Mouse (Mus musculus) cortical plate, adult 2 months (tissue): Measurements from ENCODE around the gene Ddi2.

Experiments
- CTCF ChIP-seq: fragments of 200-500 bp; IDR thresholded peaks from 2 replicates; pipeline ENCODE4 v1.5.1; 2011; ENCODE audit warnings: mild to moderate bottlenecking, control low read depth, low read length; ENCODE audit not compliant: insufficient read depth; ENCODE audit errors: extremely low read depth
- POLR2A ChIP-seq: fragments of 200-500 bp; IDR thresholded peaks from 2 replicates; pipeline ENCODE4 v1.6.1; 2011; ENCODE audit warnings: mild to moderate bottlenecking, low read length, control low read depth; ENCODE audit not compliant: insufficient read depth; ENCODE audit errors: extremely low read depth

- TF ChIP-seq CTCF (no peak), POLR2A (no peak)
Observed at GRCm38 (mm10) chr4:141664799-141665198, 58.4 kb downstream of the Ddi2 start, which contains the start of gene Plekhm2.
